In the genomic region with DNA sequence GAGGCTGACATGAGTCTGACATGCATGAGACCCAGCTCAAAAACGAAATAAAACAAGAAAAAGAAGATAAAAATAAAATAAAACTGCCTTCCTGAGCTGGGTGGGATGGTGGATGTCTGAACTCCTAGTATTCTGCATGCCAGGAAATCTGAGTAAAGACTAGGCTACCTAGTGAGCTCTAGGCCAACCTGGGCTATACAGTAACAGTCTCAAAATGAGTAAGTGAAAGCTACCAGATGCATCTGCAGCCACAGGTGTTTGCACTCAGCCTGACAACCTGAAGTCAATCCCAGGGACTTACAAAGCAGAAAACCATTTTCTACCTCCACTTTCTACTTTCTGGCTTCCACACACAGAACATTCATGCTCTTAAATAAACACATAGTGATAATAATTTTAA, we compare ENCODE assay signal across 23 mouse cellular contexts. TPM values are rescaled to one million over a fixed set of nuclear protein-coding genes. Genes with fewer than 3 reads are reported as not detected.
DNase-seq lines count a peak whose midpoint lies in the region; ATAC-seq and TF ChIP-seq lines count a peak whose summit lies in the region.
"Had no signal": no experiment of that assay in that cellular context is flagged by ENCODE, and none has a peak within 500 bp of the region (broad histone marks: within the 10 kb centered on the region; RNA-seq: fewer than 3 reads in every experiment).

No protein-coding gene starts in this region.

- TF ChIP-seq EP300 in CH12.LX (IDR thresholded peaks at IDR 0.05; ENCODE audit: low read length): peak; percentile 93

- peak; percentile 68 for DNase-seq in heart, adult 11 months
- DNase-seq in midbrain, embryonic 11.5 days (ENCODE audit: low spot score, missing footprints): peak; percentile 21
- DNase-seq in A20 (ENCODE audit: low read depth, low spot score): peak; percentile 21
- no peak for DNase-seq in CH12.LX (ENCODE audit: extremely low read depth)
- DNase-seq in embryo, embryonic 10.5 days (ENCODE audit: low spot score): no peak
- no peak for DNase-seq in ovary, postnatal 10 days (ENCODE audit: low spot score)
- DNase-seq: adrenal gland, adult 2 months; adrenal gland, adult 8-10 months; adrenal gland, postnatal 10 days; adrenal gland, postnatal 14 days; adrenal gland, postnatal 25 days; adrenal gland, postnatal 36 days; B cell, adult 2 months; cerebellum, adult 11 months; cerebellum, adult 11-12 months; cerebellum, adult 18-20 months; cerebellum, adult 2 months had no signal

- 73% methylated on average over 1 of the region's 1 CpGs for WGBS in heart, embryonic 12.5 days
- 87% methylated on average over 1 of the region's 1 CpGs for WGBS in midbrain, embryonic 11.5 days
- WGBS in midbrain, embryonic 13.5 days: 83% methylated on average over 1 of the region's 1 CpGs

- H3K4me1 ChIP-seq in heart, embryonic 12.5 days (replicated peaks): no peaks in the 10 kb centered on the region
- no peaks in the 10 kb centered on the region for H3K4me1 ChIP-seq in midbrain, embryonic 11.5 days (ENCODE audit: control insufficient read depth, insufficient read depth, low read length)
- H3K4me1 ChIP-seq in midbrain, embryonic 13.5 days (replicated peaks): no peaks in the 10 kb centered on the region
- H3K4me1 ChIP-seq in CH12.LX (ENCODE audit: control insufficient read depth in 1 of 2, insufficient read depth in 2 of 2): peaks cover 9 to 40% of the 10 kb centered on the region in 2 experiments; a peak in 3 of 4 replicates

- peaks cover 28% of the 10 kb centered on the region for H3K36me3 ChIP-seq in heart, embryonic 12.5 days
- no peaks in the 10 kb centered on the region for H3K36me3 ChIP-seq in midbrain, embryonic 11.5 days (ENCODE audit: control insufficient read depth, insufficient read depth, low read length)
- H3K36me3 ChIP-seq in midbrain, embryonic 13.5 days: peaks cover 19% of the 10 kb centered on the region
- peaks cover 21 to 64% of the 10 kb centered on the region in 2 experiments for H3K36me3 ChIP-seq in CH12.LX (replicated peaks in 1 of 2; ENCODE audit: control insufficient read depth in 1 of 2, insufficient read depth in 1 of 2, low read length in 1 of 2)

- in situ Hi-C loops in CH12.LX (cut with MboI; ENCODE audit: low pct_ligation_motif_present, low pct_unique_long_range_greater_than_20kb, low sequenced_read_pairs): no loop called here

- no peak for TF ChIP-seq CTCF in CH12.LX (conservative IDR thresholded peaks at IDR 0.05 in 1 of 2, IDR thresholded peaks at IDR 0.05 in 1 of 2; ENCODE audit: low read depth in 2 of 2, low read length in 2 of 2)

- no peak overlapping the region for H3K4me2 ChIP-seq in heart, embryonic 12.5 days
- no peak overlapping the region for H3K4me2 ChIP-seq in midbrain, embryonic 11.5 days
- H3K4me2 ChIP-seq in midbrain, embryonic 13.5 days (replicated peaks): no peak overlapping the region
- H3K4me2 ChIP-seq in CH12.LX (ENCODE audit: insufficient read depth, low read depth, poor library complexity, severe bottlenecking): no peak overlapping the region

- H3K27me3 ChIP-seq in heart, embryonic 12.5 days (replicated peaks): no peaks in the 10 kb centered on the region
- no peaks in the 10 kb centered on the region for H3K27me3 ChIP-seq in midbrain, embryonic 11.5 days (ENCODE audit: control insufficient read depth, insufficient read depth, low read length)
- no peaks in the 10 kb centered on the region for H3K27me3 ChIP-seq in midbrain, embryonic 13.5 days
- no peaks in the 10 kb centered on the region for H3K27me3 ChIP-seq in CH12.LX (replicated peaks)
- H3K27me3 ChIP-seq: Patski had no signal

- H3K79me2 ChIP-seq in CH12.LX (replicated peaks; ENCODE audit: control insufficient read depth, extremely low read depth, insufficient read depth, poor library complexity, severe bottlenecking): no peaks in the 10 kb centered on the region; the same call in 1 of the 2 replicates

- no peak overlapping the region for H3K4me3 ChIP-seq in heart, embryonic 12.5 days
- H3K4me3 ChIP-seq in midbrain, embryonic 11.5 days (ENCODE audit: low read depth, low read length): no peak overlapping the region
- no peak overlapping the region for H3K4me3 ChIP-seq in midbrain, embryonic 13.5 days (replicated peaks)
- no peak overlapping the region for H3K4me3 ChIP-seq in CH12.LX (replicated peaks in 1 of 3; ENCODE audit: low read depth in 2 of 3, low read length in 2 of 3, poor library complexity in 1 of 3)

- H3K9me3 ChIP-seq in heart, embryonic 12.5 days (replicated peaks): no peaks in the 10 kb centered on the region
- no peaks in the 10 kb centered on the region for H3K9me3 ChIP-seq in midbrain, embryonic 11.5 days (ENCODE audit: control insufficient read depth, low read length)
- no peaks in the 10 kb centered on the region for H3K9me3 ChIP-seq in midbrain, embryonic 13.5 days
- no peaks in the 10 kb centered on the region for H3K9me3 ChIP-seq in CH12.LX (replicated peaks; ENCODE audit: low read length)
- H3K9me3 ChIP-seq: G1E had no signal

- no peak overlapping the region for H3K9ac ChIP-seq in heart, embryonic 12.5 days
- H3K9ac ChIP-seq in midbrain, embryonic 11.5 days (ENCODE audit: low read length): no peak overlapping the region
- H3K9ac ChIP-seq in midbrain, embryonic 13.5 days (replicated peaks): no peak overlapping the region
- no peak overlapping the region for H3K9ac ChIP-seq in CH12.LX (ENCODE audit: insufficient read depth, low read depth)

- no peak for TF ChIP-seq RAD21 in CH12.LX (IDR thresholded peaks at IDR 0.05; ENCODE audit: low read depth, low read length)

- H3K27ac ChIP-seq in heart, embryonic 12.5 days (ENCODE audit: poor library complexity, severe bottlenecking): no peak overlapping the region
- no peak overlapping the region for H3K27ac ChIP-seq in midbrain, embryonic 11.5 days (ENCODE audit: low read depth, low read length)
- no peak overlapping the region for H3K27ac ChIP-seq in midbrain, embryonic 13.5 days
- H3K27ac ChIP-seq in CH12.LX (ENCODE audit: insufficient read depth, low read depth): no peak overlapping the region

- ATAC-seq in heart, embryonic 12.5 days (ENCODE audit: insufficient number of reproducible peaks, low FRiP score): no peak
- no peak for ATAC-seq in midbrain, embryonic 11.5 days (ENCODE audit: low FRiP score)
- ATAC-seq in midbrain, embryonic 13.5 days: no peak
- ATAC-seq: activated CD4-positive, CD25-positive, alpha-beta regulatory T cell, adult 4 months; CD4-positive, CD25-positive, alpha-beta regulatory T cell, adult 4 months; Patski had no signal

- dilution Hi-C loops in CH12.LX (cut with MboI; ENCODE audit: extremely low pct_ligation_motif_present, extremely low pct_unique_long_range_greater_than_20kb, low sequenced_read_pairs): no loop called here

- no peak for TF ChIP-seq POLR2A in CH12.LX (IDR thresholded peaks at IDR 0.05; ENCODE audit: low read depth, low read length)

TF ChIP-seq in CH12.LX, 34 proteins besides CTCF, POLR2A, EP300 and RAD21:
- TF ChIP-seq E2F4 (IDR thresholded peaks at IDR 0.05; ENCODE audit: insufficient replicate concordance, low read depth, low read length): no peak
- no peak for TF ChIP-seq MEF2A (IDR thresholded peaks at IDR 0.05; ENCODE audit: borderline replicate concordance, low read depth, low read length)
- TF ChIP-seq ZNF384 (IDR thresholded peaks at IDR 0.05; ENCODE audit: low read depth, low read length): no peak
- no peak for TF ChIP-seq MAZ (IDR thresholded peaks at IDR 0.05; ENCODE audit: low read depth, low read length)
- TF ChIP-seq USF2 (conservative IDR thresholded peaks at IDR 0.05; ENCODE audit: low read depth, low read length): no peak
- no peak for TF ChIP-seq MXI1 (IDR thresholded peaks at IDR 0.05; ENCODE audit: low read depth, low read length)
- TF ChIP-seq ETS1 (conservative IDR thresholded peaks at IDR 0.05; ENCODE audit: low read depth, low read length): peak; percentile 40; the same call in 1 of the 2 replicates
- no peak for TF ChIP-seq SIN3A (IDR thresholded peaks at IDR 0.05; ENCODE audit: low read length)
- no peak for TF ChIP-seq NRF1 (IDR thresholded peaks at IDR 0.05; ENCODE audit: low read depth, low read length)
- no peak for TF ChIP-seq GABPA (IDR thresholded peaks at IDR 0.05; ENCODE audit: insufficient replicate concordance, low read depth, low read length)
- TF ChIP-seq HCFC1 (IDR thresholded peaks at IDR 0.05; ENCODE audit: low read depth, low read length): no peak
- TF ChIP-seq SMC3 (IDR thresholded peaks at IDR 0.05; ENCODE audit: low read depth, low read length): no peak
- peak; percentile 86 for TF ChIP-seq TCF12 (IDR thresholded peaks at IDR 0.05; ENCODE audit: low read depth, low read length)
- no peak for TF ChIP-seq ZMIZ1 (IDR thresholded peaks at IDR 0.05; ENCODE audit: low read depth, low read length)
- TF ChIP-seq MYC (IDR thresholded peaks at IDR 0.05; ENCODE audit: low read depth, low read length): no peak
- TF ChIP-seq PAX5 (IDR thresholded peaks at IDR 0.05; ENCODE audit: low read length): no peak
- peak; percentile 56; the same call in 1 of the 2 replicates for TF ChIP-seq JUN (IDR thresholded peaks at IDR 0.05; ENCODE audit: insufficient read depth, low read depth, low read length)
- no peak for TF ChIP-seq TBP (conservative IDR thresholded peaks at IDR 0.05; ENCODE audit: low read depth, low read length)
- no peak for TF ChIP-seq KAT2A (IDR thresholded peaks at IDR 0.05; ENCODE audit: insufficient replicate concordance, low read length)
- TF ChIP-seq UBTF (IDR thresholded peaks at IDR 0.05; ENCODE audit: low read depth, low read length): no peak
- peak; percentile 88 for TF ChIP-seq IRF4 (IDR thresholded peaks at IDR 0.05; ENCODE audit: low read depth, low read length)
- peak; percentile 82 for TF ChIP-seq JUND (conservative IDR thresholded peaks at IDR 0.05; ENCODE audit: low read depth, low read length)
- 0 out of 2 replicates have a peak, but pooled peaks have one; percentile 57 for TF ChIP-seq RCOR1 (conservative IDR thresholded peaks at IDR 0.05; ENCODE audit: low read depth, low read length)
- TF ChIP-seq POLR2AphosphoS2 (IDR thresholded peaks at IDR 0.05; ENCODE audit: low read depth, low read length): no peak
- TF ChIP-seq BHLHE40 (IDR thresholded peaks at IDR 0.05; ENCODE audit: low read depth, low read length): peak; percentile 29; the same call in 1 of the 2 replicates
- TF ChIP-seq USF1 (IDR thresholded peaks at IDR 0.05; ENCODE audit: low read depth, low read length): no peak
- TF ChIP-seq MAFK (IDR thresholded peaks at IDR 0.05; ENCODE audit: insufficient replicate concordance, low read length): no peak
TF ChIP-seq in CH12.LX: peak in this region for 7.

RNA-seq across cellular contexts. Expression of a gene that starts 45.5 kb away (rescaled TPM):
- polyA plus RNA-seq in heart, embryonic 12.5 days (2016; fragmentation: Nextera tagmentation; extraction: Ambion mirVana): 26.7 and 29.7 TPM in 2 replicates
- polyA plus RNA-seq in midbrain, embryonic 11.5 days (2014; fragmentation: Nextera tagmentation; extraction: Ambion mirVana): 38.1 and 43.9 TPM in 2 replicates
- polyA plus RNA-seq in midbrain, embryonic 13.5 days (2015; fragmentation: Nextera tagmentation; extraction: Ambion mirVana): 16.6 and 18.2 TPM in 2 replicates
- 24.1 and 25.6 TPM in 2 replicates for total RNA-seq in CH12.LX (2012; rRNA removed)
- total RNA-seq in CH12.LX (2014; rRNA removed): 36.4 and 41.4 TPM in 2 replicates
- polyA plus RNA-seq in CH12.LX (2012; ENCODE audit: insufficient read length, low read depth): 56.2 TPM in 2 replicates

Comparison
In these comparisons a context has a peak if more than half of its experiments do, and no peak if none do; other contexts are left out.
1. DNase-seq: peak in heart, adult 11 months (single experiment), midbrain, embryonic 11.5 days (single experiment) and A20 (single experiment); none in CH12.LX (single experiment), embryo, embryonic 10.5 days (single experiment) and ovary, postnatal 10 days (single experiment).